ENCODE assay signal across 9 mouse cellular contexts in genomic region chr11:98835725-98836124, GRCm38 (mm10). TPM values are rescaled to one million over a fixed set of nuclear protein-coding genes. Genes with fewer than 3 reads are reported as not detected.
DNase-seq lines count a peak whose midpoint lies in the region; ATAC-seq and TF ChIP-seq lines count a peak whose summit lies in the region.
"Had no signal": no experiment of that assay in that cellular context is flagged by ENCODE, and none has a peak within 500 bp of the region (broad histone marks: within the 10 kb centered on the region; RNA-seq: fewer than 3 reads in every experiment).

No protein-coding gene starts in this region.

- H3K4me1 ChIP-seq in forebrain, embryonic 11.5 days (replicated peaks; ENCODE audit: control insufficient read depth, insufficient read depth, low read length), result peaks cover 13% of the 10 kb centered on the region
- peaks cover 9% of the 10 kb centered on the region; the same call in 1 of the 2 replicates for H3K4me1 ChIP-seq in forebrain, embryonic 14.5 days (ENCODE audit: control insufficient read depth, insufficient read depth, low read length)
- H3K4me1 ChIP-seq in lung, adult 2 months (ENCODE audit: control insufficient read depth, insufficient read depth, low read length), result peaks cover 4% of the 10 kb centered on the region
- H3K4me1 ChIP-seq in embryonic facial prominence, embryonic 14.5 days (ENCODE audit: control insufficient read depth, insufficient read depth, low read length), result peaks cover 10% of the 10 kb centered on the region

- TF ChIP-seq POLR2A in lung, adult 2 months (IDR thresholded peaks at IDR 0.05; ENCODE audit: borderline replicate concordance, extremely low read depth, low read depth, low read length), result no peak
- no peak for TF ChIP-seq POLR2A in myocyte (IDR thresholded peaks at IDR 0.05; ENCODE audit: insufficient read length, low read depth)

- no peaks in the 10 kb centered on the region for H3K79me2 ChIP-seq in myocyte (ENCODE audit: control insufficient read depth, insufficient read depth)

- H3K36me3 ChIP-seq in forebrain, embryonic 11.5 days (ENCODE audit: control insufficient read depth, insufficient read depth, low read length), result peaks cover 8% of the 10 kb centered on the region
- H3K36me3 ChIP-seq in forebrain, embryonic 14.5 days (ENCODE audit: control insufficient read depth, insufficient read depth, low read length), result peaks cover 39% of the 10 kb centered on the region
- H3K36me3 ChIP-seq in embryonic facial prominence, embryonic 14.5 days (ENCODE audit: control insufficient read depth, insufficient read depth, low read length), result peaks cover 32% of the 10 kb centered on the region
- H3K36me3 ChIP-seq in myocyte (ENCODE audit: control insufficient read depth, insufficient read depth), result peaks cover 22% of the 10 kb centered on the region

- no peak overlapping the region for H3ac ChIP-seq in myocyte (ENCODE audit: control insufficient read depth, insufficient read length)

- H3K4me2 ChIP-seq in forebrain, embryonic 11.5 days (ENCODE audit: low read depth, low read length, severe bottlenecking), result no peak overlapping the region
- H3K4me2 ChIP-seq in forebrain, embryonic 14.5 days (ENCODE audit: low read length), result no peak overlapping the region
- no peak overlapping the region for H3K4me2 ChIP-seq in embryonic facial prominence, embryonic 14.5 days (ENCODE audit: low read depth, low read length)
- no peak overlapping the region for H3K4me2 ChIP-seq in myocyte (ENCODE audit: low read depth)

- 70% methylated on average over 3 of the region's 3 CpGs for WGBS in forebrain, embryonic 11.5 days
- 67% methylated on average over 3 of the region's 3 CpGs for WGBS in forebrain, embryonic 14.5 days
- 46% methylated on average over 3 of the region's 3 CpGs for WGBS in lung, adult 2 months
- WGBS in embryonic facial prominence, embryonic 14.5 days, result 55% methylated on average over 3 of the region's 3 CpGs

- no peak for TF ChIP-seq CTCF in lung, adult 2 months (IDR thresholded peaks at IDR 0.05; ENCODE audit: insufficient read depth, low read length)

- no peak for DNase-seq in forebrain, embryonic 11.5 days (ENCODE audit: low spot score)
- DNase-seq in forebrain, embryonic 14.5 days (ENCODE audit: low spot score), result no peak
- peak; percentile 18 for DNase-seq in lung, postnatal 14 days
- DNase-seq in lung, adult 2 months, result no peak
- DNase-seq in embryonic facial prominence, embryonic 14.5 days (ENCODE audit: low spot score), result no peak
- no peak for DNase-seq in T-cell, adult 2 months (ENCODE audit: low spot score)
- DNase-seq in gastrocnemius, adult 8-10 months (ENCODE audit: low spot score in 2 of 2), result no peak

- H3K9me3 ChIP-seq in forebrain, embryonic 11.5 days (ENCODE audit: control insufficient read depth, low read length), result no peaks in the 10 kb centered on the region
- H3K9me3 ChIP-seq in forebrain, embryonic 14.5 days (replicated peaks; ENCODE audit: control insufficient read depth, low read length), result no peaks in the 10 kb centered on the region
- no peaks in the 10 kb centered on the region for H3K9me3 ChIP-seq in embryonic facial prominence, embryonic 14.5 days (ENCODE audit: control insufficient read depth, low read length)
- H3K9me3 ChIP-seq: G1E had no signal

- ATAC-seq in forebrain, embryonic 11.5 days (replicated peaks; ENCODE audit: low FRiP score), result 0 out of 2 replicates have a peak, but pooled peaks have one; percentile 1
- ATAC-seq in forebrain, embryonic 14.5 days, result no peak
- no peak for ATAC-seq in embryonic facial prominence, embryonic 14.5 days (ENCODE audit: low read depth)

- no peak overlapping the region for H3K27ac ChIP-seq in forebrain, embryonic 11.5 days (ENCODE audit: low read depth, low read length)
- no peak overlapping the region for H3K27ac ChIP-seq in forebrain, embryonic 14.5 days (ENCODE audit: low read depth, low read length)
- H3K27ac ChIP-seq in embryonic facial prominence, embryonic 14.5 days (replicated peaks; ENCODE audit: low read depth, low read length), result no peak overlapping the region

- no peak overlapping the region for H3K4me3 ChIP-seq in forebrain, embryonic 11.5 days (ENCODE audit: low read depth, low read length)
- no peak overlapping the region for H3K4me3 ChIP-seq in forebrain, embryonic 14.5 days (ENCODE audit: low read depth, low read length)
- no peak overlapping the region for H3K4me3 ChIP-seq in lung, adult 2 months (replicated peaks; ENCODE audit: extremely low read depth, low read depth, low read length)
- no peak overlapping the region for H3K4me3 ChIP-seq in embryonic facial prominence, embryonic 14.5 days (ENCODE audit: low read depth, low read length)
- H3K4me3 ChIP-seq in myocyte, result no peak overlapping the region

- peaks cover 7% of the 10 kb centered on the region for H3K27me3 ChIP-seq in forebrain, embryonic 11.5 days (ENCODE audit: control insufficient read depth, insufficient read depth, low read length)
- 0 out of 2 replicates have a peak, but pooled peaks cover 4% of the 10 kb centered on the region for H3K27me3 ChIP-seq in forebrain, embryonic 14.5 days (replicated peaks; ENCODE audit: control insufficient read depth, insufficient read depth, low read length)
- no peaks in the 10 kb centered on the region; the same call in 1 of the 2 replicates for H3K27me3 ChIP-seq in embryonic facial prominence, embryonic 14.5 days (replicated peaks; ENCODE audit: control insufficient read depth, insufficient read depth, low read length)
- H3K27me3 ChIP-seq in myocyte (ENCODE audit: control insufficient read depth, insufficient read depth, insufficient read length), result no peaks in the 10 kb centered on the region

- no peak overlapping the region for H3K9ac ChIP-seq in forebrain, embryonic 11.5 days (ENCODE audit: low read length)
- no peak overlapping the region for H3K9ac ChIP-seq in forebrain, embryonic 14.5 days (ENCODE audit: low read length)
- H3K9ac ChIP-seq in embryonic facial prominence, embryonic 14.5 days (ENCODE audit: low read depth, low read length), result 0 out of 2 replicates have a peak overlapping the region, but pooled peaks have one; percentile 4

TF ChIP-seq in myocyte, 11 proteins besides CTCF, POLR2A, EP300 and RAD21:
- TF ChIP-seq MYOG (IDR thresholded peaks at IDR 0.05; ENCODE audit: control insufficient read depth in 1 of 3, insufficient read depth in 1 of 3, insufficient read length in 2 of 3, low read depth in 2 of 3), result no peak
- TF ChIP-seq POLR2AphosphoS2 (IDR thresholded peaks at IDR 0.05; ENCODE audit: insufficient read length, low read depth), result peak; percentile 34
TF ChIP-seq in myocyte: peak in this region for 1.

RNA-seq across cellular contexts. Expression of gene Rapgefl1, which starts 0.9 kb away (rescaled TPM):
- 2.0 and 2.5 TPM in 2 replicates for polyA plus RNA-seq in forebrain, embryonic 11.5 days (2014; fragmentation: Nextera tagmentation; extraction: Ambion mirVana)
- polyA plus RNA-seq in forebrain, embryonic 14.5 days (2014; fragmentation: Nextera tagmentation; extraction: Ambion mirVana), result 3.0 and 4.5 TPM in 2 replicates
- 3.4 and 18.4 TPM in 2 replicates for polyA plus RNA-seq in lung, adult 2 months (2012; rRNA removed)
- 5.7 and 6.3 TPM in 2 replicates for polyA plus RNA-seq in embryonic facial prominence, embryonic 14.5 days (2014; fragmentation: Nextera tagmentation; extraction: Ambion mirVana)
- polyA plus RNA-seq in myocyte (2012; fragmentation: generic; extraction: Trizol), result 3.5 TPM
- total RNA-seq in gastrocnemius, adult 8-10 months (2022), result under 1 TPM in 2 of 4 experiments, not detected in 2; 0.08 to 0.29 TPM

RNA-seq across cellular contexts. Expression of gene Wipf2, which starts 27.7 kb away (rescaled TPM):
- polyA plus RNA-seq in forebrain, embryonic 11.5 days (2014; fragmentation: Nextera tagmentation; extraction: Ambion mirVana), result 5.5 and 6.3 TPM in 2 replicates
- 3.3 and 3.7 TPM in 2 replicates for polyA plus RNA-seq in forebrain, embryonic 14.5 days (2014; fragmentation: Nextera tagmentation; extraction: Ambion mirVana)
- 10.1 and 14.0 TPM in 2 replicates for polyA plus RNA-seq in lung, adult 2 months (2012; rRNA removed)
- polyA plus RNA-seq in embryonic facial prominence, embryonic 14.5 days (2014; fragmentation: Nextera tagmentation; extraction: Ambion mirVana), result 3.9 and 4.3 TPM in 2 replicates
- polyA plus RNA-seq in myocyte (2012; fragmentation: generic; extraction: Trizol), result 5.3 TPM
- 1 to 10 TPM; 5.0 to 9.1 (median 7.7) TPM for total RNA-seq in gastrocnemius, adult 8-10 months (2022)

RNA-seq across cellular contexts. Expression of gene Casc3, which starts 31.0 kb away (rescaled TPM):
- polyA plus RNA-seq in forebrain, embryonic 11.5 days (2014; fragmentation: Nextera tagmentation; extraction: Ambion mirVana), result 59.9 and 63.2 TPM in 2 replicates
- polyA plus RNA-seq in forebrain, embryonic 14.5 days (2014; fragmentation: Nextera tagmentation; extraction: Ambion mirVana), result 41.0 and 45.0 TPM in 2 replicates
- 33.6 and 37.9 TPM in 2 replicates for polyA plus RNA-seq in lung, adult 2 months (2012; rRNA removed)
- polyA plus RNA-seq in embryonic facial prominence, embryonic 14.5 days (2014; fragmentation: Nextera tagmentation; extraction: Ambion mirVana), result 32.2 and 34.0 TPM in 2 replicates
- 22.1 TPM for polyA plus RNA-seq in myocyte (2012; fragmentation: generic; extraction: Trizol)
- total RNA-seq in gastrocnemius, adult 8-10 months (2022), result 10 to 100 TPM; 14.1 to 18.4 (median 15.2) TPM

RNA-seq across cellular contexts. Expression of gene Msl1, which starts 40.4 kb away (rescaled TPM):
- polyA plus RNA-seq in forebrain, embryonic 11.5 days (2014; fragmentation: Nextera tagmentation; extraction: Ambion mirVana), result 24.0 and 28.4 TPM in 2 replicates
- 19.3 and 20.5 TPM in 2 replicates for polyA plus RNA-seq in forebrain, embryonic 14.5 days (2014; fragmentation: Nextera tagmentation; extraction: Ambion mirVana)
- 39.0 and 54.3 TPM in 2 replicates for polyA plus RNA-seq in lung, adult 2 months (2012; rRNA removed)
- polyA plus RNA-seq in embryonic facial prominence, embryonic 14.5 days (2014; fragmentation: Nextera tagmentation; extraction: Ambion mirVana), result 18.1 and 18.5 TPM in 2 replicates
- polyA plus RNA-seq in myocyte (2012; fragmentation: generic; extraction: Trizol), result 35.6 TPM
- 10 to 100 TPM; 53.9 to 57.7 (median 55.8) TPM for total RNA-seq in gastrocnemius, adult 8-10 months (2022)
